Mouse (Mus musculus): Measurements from ENCODE around the gene Tcf15.

- TF ChIP-seq EP300 (IDR thresholded peaks at IDR 0.05; ENCODE audit: insufficient read depth, low read depth, low read length) = 0 out of 2 replicates have a peak, but pooled peaks have one; percentile 51
- 0 out of 2 replicates have a peak, but pooled peaks have one; percentile 16 for TF ChIP-seq POLR2A (IDR thresholded peaks at IDR 0.05; ENCODE audit: insufficient read depth, low read depth, low read length)
- no peak for TF ChIP-seq CTCF (IDR thresholded peaks at IDR 0.05)
These were observed 24.5 kb downstream of the Tcf15 start for GRCm38 (mm10) chr2:152167851-152168290.

Data from heart, adult 2 months (tissue).